ENCODE assay signal across 24 mouse cellular contexts in genomic region chr6:128380594-128381167, GRCm38 (mm10). TPM values are rescaled to one million over a fixed set of nuclear protein-coding genes. Genes with fewer than 3 reads are reported as not detected.
DNase-seq lines count a peak whose midpoint lies in the region; ATAC-seq and TF ChIP-seq lines count a peak whose summit lies in the region.
"Not testable (repeated sequence)": the region's sequence is repeated elsewhere in the genome, so short reads cannot be mapped to it uniquely, and the experiment has no call there.
"Had no signal": no experiment of that assay in that cellular context is flagged by ENCODE, and none has a peak within 500 bp of the region (broad histone marks: within the 10 kb centered on the region; RNA-seq: fewer than 3 reads in every experiment).

No protein-coding gene starts in this region.

- H3K9ac ChIP-seq in MEL (ENCODE audit: control insufficient read depth, low read depth, low read length, poor library complexity, severe bottlenecking); hindbrain, postnatal 0 days (replicated peaks; ENCODE audit: low read length); lung, embryonic 14.5 days; midbrain, embryonic 11.5 days (ENCODE audit: low read length): not testable (repeated sequence)

- H3K79me2 ChIP-seq in MEL (ENCODE audit: control insufficient read depth, insufficient read depth, low read length, poor library complexity), result not testable (repeated sequence)

- not testable (repeated sequence) for ATAC-seq in hindbrain, postnatal 0 days; lung, embryonic 14.5 days (ENCODE audit: insufficient read depth); midbrain, embryonic 11.5 days (ENCODE audit: low FRiP score)

- 82% methylated on average over 1 of the region's 1 CpGs for WGBS in hindbrain, postnatal 0 days
- 47% methylated on average over 1 of the region's 1 CpGs for WGBS in lung, embryonic 14.5 days
- 65% methylated on average over 1 of the region's 1 CpGs for WGBS in midbrain, embryonic 11.5 days

- H3K4me3 ChIP-seq in MEL (ENCODE audit: control insufficient read depth in 1 of 2, insufficient read depth in 1 of 2, low read depth in 2 of 2, low read length in 2 of 2); gastrocnemius, adult 2 months; hindbrain, postnatal 0 days (ENCODE audit: low read length); layer of hippocampus, adult 2 months; lung, embryonic 14.5 days (ENCODE audit: low read depth, low read length); midbrain, embryonic 11.5 days (ENCODE audit: low read depth, low read length): not testable (repeated sequence)

- intact Hi-C loops in gastrocnemius, adult 2 months (cut with DNase I), result loop anchor here (2.0 kb wide), 1 partner anchor 30 kb away; no protein-coding TSS in a partner anchor

- not testable (repeated sequence) for TF ChIP-seq EP300 in MEL (IDR thresholded peaks at IDR 0.05; ENCODE audit: low read depth in 1 of 2, low read length in 2 of 2)

- not testable (repeated sequence) for H3K27ac ChIP-seq in MEL (ENCODE audit: control insufficient read depth, low read depth, low read length); gastrocnemius, adult 2 months; hindbrain, postnatal 0 days; layer of hippocampus, adult 2 months; lung, embryonic 14.5 days (ENCODE audit: low read depth); midbrain, embryonic 11.5 days (ENCODE audit: low read depth, low read length)

- H3K9me3 ChIP-seq in MEL (replicated peaks; ENCODE audit: insufficient read depth, low read length); hindbrain, postnatal 0 days (ENCODE audit: low read length); lung, embryonic 14.5 days (ENCODE audit: low read depth, low read length); midbrain, embryonic 11.5 days (ENCODE audit: control insufficient read depth, low read length): not testable (repeated sequence)

- H3K4me1 ChIP-seq in MEL (ENCODE audit: control insufficient read depth in 1 of 2, insufficient read depth in 2 of 2, low read length in 2 of 2); hindbrain, postnatal 0 days (ENCODE audit: insufficient read depth, low read length); lung, embryonic 14.5 days (ENCODE audit: insufficient read depth); midbrain, embryonic 11.5 days (ENCODE audit: control insufficient read depth, insufficient read depth, low read length): not testable (repeated sequence)

- not testable (repeated sequence) for H3K27me3 ChIP-seq in MEL (ENCODE audit: control insufficient read depth in 1 of 2, insufficient read depth in 2 of 2, low read length in 2 of 2); hindbrain, postnatal 0 days (ENCODE audit: insufficient read depth, low read length); lung, embryonic 14.5 days (ENCODE audit: insufficient read depth, low read length); midbrain, embryonic 11.5 days (ENCODE audit: control insufficient read depth, insufficient read depth, low read length)

- not testable (repeated sequence) for H3K36me3 ChIP-seq in MEL (ENCODE audit: control insufficient read depth in 1 of 2, insufficient read depth in 2 of 2, low read length in 2 of 2); hindbrain, postnatal 0 days (ENCODE audit: insufficient read depth, low read length); midbrain, embryonic 11.5 days (ENCODE audit: control insufficient read depth, insufficient read depth, low read length)
- peaks cover 15% of the 10 kb centered on the region for H3K36me3 ChIP-seq in lung, embryonic 14.5 days (ENCODE audit: insufficient read depth)

- TF ChIP-seq CTCF in MEL (IDR thresholded peaks at IDR 0.05 in 2 of 3, conservative IDR thresholded peaks at IDR 0.05 in 1 of 3; ENCODE audit: control insufficient read depth in 1 of 3, insufficient read depth in 1 of 3, low read depth in 2 of 3, low read length in 3 of 3, poor library complexity in 1 of 3, severe bottlenecking in 1 of 3), result peak in 1 of 3 experiments; percentile 40; a peak in 2 of 6 replicates
- peak; percentile 41 for TF ChIP-seq CTCF in gastrocnemius, adult 2 months (IDR thresholded peaks at IDR 0.05)
- peak; percentile 37 for TF ChIP-seq CTCF in hindbrain, postnatal 0 days (IDR thresholded peaks at IDR 0.05; ENCODE audit: low read depth)
- TF ChIP-seq CTCF in layer of hippocampus, adult 2 months (conservative IDR thresholded peaks at IDR 0.05), result peak; percentile 59
- peak; percentile 27; the same call in 1 of the 2 replicates for TF ChIP-seq CTCF in lung, embryonic 14.5 days (IDR thresholded peaks at IDR 0.05; ENCODE audit: low read depth)

- H3K4me2 ChIP-seq in hindbrain, postnatal 0 days (ENCODE audit: low read depth, low read length); lung, embryonic 14.5 days; midbrain, embryonic 11.5 days: not testable (repeated sequence)

- TF ChIP-seq POLR2A in MEL (IDR thresholded peaks at IDR 0.05; ENCODE audit: control insufficient read depth in 1 of 2, insufficient read depth in 1 of 2, low read depth in 1 of 2, low read length in 2 of 2, poor library complexity in 1 of 2), result not testable (repeated sequence)

- TF ChIP-seq RAD21 in MEL (IDR thresholded peaks at IDR 0.05; ENCODE audit: low read depth, low read length), result not testable (repeated sequence)

- not testable (repeated sequence) for DNase-seq in MEL (ENCODE audit: low read depth, low spot score); gastrocnemius, adult 2 months; hindbrain, postnatal 0 days (ENCODE audit: low spot score); layer of hippocampus, adult 2 months (ENCODE audit: low spot score in 2 of 2); lung, embryonic 14.5 days
- DNase-seq in midbrain, embryonic 11.5 days (ENCODE audit: low spot score, missing footprints), result peak; percentile 56

RNA-seq across cellular contexts. Expression of gene Gm44596, which starts 5.4 kb away (rescaled TPM):
- not detected in 2 replicates for total RNA-seq in MEL (2012; rRNA removed)
- polyA plus RNA-seq in MEL (2012; ENCODE audit: insufficient read depth in 1 of 2, insufficient read length in 2 of 2, low read depth in 1 of 2, low replicate concordance in 2 of 2, missing spikeins in 1 of 2), result not detected
- total RNA-seq in gastrocnemius, adult 2 months (2021), result not detected
- not detected in 2 replicates for total RNA-seq in hindbrain, postnatal 0 days (2014; rRNA removed)
- polyA plus RNA-seq in hindbrain, postnatal 0 days (2015; fragmentation: Nextera tagmentation; extraction: Ambion mirVana), result not detected in 2 replicates
- total RNA-seq in layer of hippocampus, adult 2 months (2021), result not detected
- not detected in 2 replicates for polyA plus RNA-seq in lung, embryonic 14.5 days (2014; fragmentation: Nextera tagmentation; extraction: Ambion mirVana)
- polyA plus RNA-seq in midbrain, embryonic 11.5 days (2014; fragmentation: Nextera tagmentation; extraction: Ambion mirVana), result not detected in 2 replicates
- total RNA-seq: adrenal gland, adult 2 months; adrenal gland, postnatal 25 days; CH12.LX; gastrocnemius, postnatal 10 days; gastrocnemius, postnatal 4 days; heart, adult 8-10 months; heart, postnatal 36 days had no signal
- polyA plus RNA-seq: adrenal gland, adult 2 months; cerebellum, adult 2 months; embryonic facial prominence, embryonic 11.5 days; embryonic facial prominence, embryonic 15.5 days; erythroblast, embryonic 14.5 days; forebrain, embryonic 10.5 days; forebrain, embryonic 14.5 days; heart, embryonic 12.5 days; heart, embryonic 16.5 days; hindbrain, embryonic 11.5 days; hindbrain, embryonic 15.5 days; inflammation-experienced regulatory T-cells, adult 6 months had no signal

RNA-seq across cellular contexts. Expression of gene Tex52, which starts 5.4 kb away (rescaled TPM):
- not detected in 2 replicates for total RNA-seq in MEL (2012; rRNA removed)
- under 1 TPM in 1 of 2 experiments, not detected in 1; 0.07 TPM for polyA plus RNA-seq in MEL (2012; ENCODE audit: insufficient read depth in 1 of 2, insufficient read length in 2 of 2, low read depth in 1 of 2, low replicate concordance in 2 of 2, missing spikeins in 1 of 2)
- not detected for total RNA-seq in gastrocnemius, adult 2 months (2021)
- total RNA-seq in hindbrain, postnatal 0 days (2014; rRNA removed), result 1.4 TPM in 1 of 2 replicates, not detected in the other
- polyA plus RNA-seq in hindbrain, postnatal 0 days (2015; fragmentation: Nextera tagmentation; extraction: Ambion mirVana), result 0.20 and 0.25 TPM in 2 replicates
- 1 to 10 TPM; 1.3 to 1.5 TPM for total RNA-seq in layer of hippocampus, adult 2 months (2021)
- polyA plus RNA-seq in lung, embryonic 14.5 days (2014; fragmentation: Nextera tagmentation; extraction: Ambion mirVana), result 0.21 and 0.35 TPM in 2 replicates
- 0.25 and 0.44 TPM in 2 replicates for polyA plus RNA-seq in midbrain, embryonic 11.5 days (2014; fragmentation: Nextera tagmentation; extraction: Ambion mirVana)
- total RNA-seq: adrenal gland, adult 2 months; adrenal gland, postnatal 25 days; CH12.LX; heart, adult 8-10 months; heart, postnatal 36 days had no signal
- polyA plus RNA-seq: adrenal gland, adult 2 months had no signal

RNA-seq across cellular contexts. Expression of gene Foxm1, which starts 17.9 kb away (rescaled TPM):
- total RNA-seq in MEL (2012; rRNA removed), result 13.7 and 14.7 TPM in 2 replicates
- polyA plus RNA-seq in MEL (2012; ENCODE audit: insufficient read depth in 1 of 2, insufficient read length in 2 of 2, low read depth in 1 of 2, low replicate concordance in 2 of 2, missing spikeins in 1 of 2), result 10 to 100 TPM; 31.1 to 61.9 TPM
- under 1 TPM; 0.10 to 0.22 TPM for total RNA-seq in gastrocnemius, adult 2 months (2021)
- 9.7 and 14.4 TPM in 2 replicates for total RNA-seq in hindbrain, postnatal 0 days (2014; rRNA removed)
- 7.2 and 7.5 TPM in 2 replicates for polyA plus RNA-seq in hindbrain, postnatal 0 days (2015; fragmentation: Nextera tagmentation; extraction: Ambion mirVana)
- 1 to 10 TPM; 1.8 to 3.5 TPM for total RNA-seq in layer of hippocampus, adult 2 months (2021)
- polyA plus RNA-seq in lung, embryonic 14.5 days (2014; fragmentation: Nextera tagmentation; extraction: Ambion mirVana), result 55.0 and 56.7 TPM in 2 replicates
- polyA plus RNA-seq in midbrain, embryonic 11.5 days (2014; fragmentation: Nextera tagmentation; extraction: Ambion mirVana), result 49.8 and 55.3 TPM in 2 replicates

RNA-seq across cellular contexts. Expression of gene Rhno1, which starts 18.0 kb away (rescaled TPM):
- 40.1 and 46.8 TPM in 2 replicates for total RNA-seq in MEL (2012; rRNA removed)
- polyA plus RNA-seq in MEL (2012; ENCODE audit: insufficient read depth in 1 of 2, insufficient read length in 2 of 2, low read depth in 1 of 2, low replicate concordance in 2 of 2, missing spikeins in 1 of 2), result 100 to 1,000 TPM in 1 of 2 experiments, 10 to 100 TPM in 1; 88.1 to 137 TPM
- 1 to 10 TPM; 5.0 to 6.0 TPM for total RNA-seq in gastrocnemius, adult 2 months (2021)
- total RNA-seq in hindbrain, postnatal 0 days (2014; rRNA removed), result 22.8 and 23.1 TPM in 2 replicates
- 53.9 and 55.2 TPM in 2 replicates for polyA plus RNA-seq in hindbrain, postnatal 0 days (2015; fragmentation: Nextera tagmentation; extraction: Ambion mirVana)
- total RNA-seq in layer of hippocampus, adult 2 months (2021), result 10 to 100 TPM; 18.2 to 18.3 TPM
- 134 and 144 TPM in 2 replicates for polyA plus RNA-seq in lung, embryonic 14.5 days (2014; fragmentation: Nextera tagmentation; extraction: Ambion mirVana)
- 176 and 178 TPM in 2 replicates for polyA plus RNA-seq in midbrain, embryonic 11.5 days (2014; fragmentation: Nextera tagmentation; extraction: Ambion mirVana)

RNA-seq across cellular contexts. Expression of gene Nrip2, which starts 18.4 kb away (rescaled TPM):
- total RNA-seq in MEL (2012; rRNA removed), result 0.04 TPM in 1 of 2 replicates, not detected in the other
- polyA plus RNA-seq in MEL (2012; ENCODE audit: insufficient read depth in 1 of 2, insufficient read length in 2 of 2, low read depth in 1 of 2, low replicate concordance in 2 of 2, missing spikeins in 1 of 2), result under 1 TPM in 1 of 2 experiments, not detected in 1; 0.86 TPM
- total RNA-seq in gastrocnemius, adult 2 months (2021), result 1 to 10 TPM; 1.5 to 1.7 TPM
- total RNA-seq in hindbrain, postnatal 0 days (2014; rRNA removed), result 8.4 and 13.5 TPM in 2 replicates
- polyA plus RNA-seq in hindbrain, postnatal 0 days (2015; fragmentation: Nextera tagmentation; extraction: Ambion mirVana), result 9.8 and 10.8 TPM in 2 replicates
- total RNA-seq in layer of hippocampus, adult 2 months (2021), result 10 to 100 TPM; 18.4 to 20.3 TPM
- polyA plus RNA-seq in lung, embryonic 14.5 days (2014; fragmentation: Nextera tagmentation; extraction: Ambion mirVana), result 3.4 and 4.3 TPM in 2 replicates
- 2.2 and 2.7 TPM in 2 replicates for polyA plus RNA-seq in midbrain, embryonic 11.5 days (2014; fragmentation: Nextera tagmentation; extraction: Ambion mirVana)
- polyA plus RNA-seq: erythroblast, embryonic 14.5 days had no signal
